Mouse (Mus musculus) liver, postnatal 0 days (tissue): ENCODE measurements around the gene Ildr1.

Experiments used
- CTCF ChIP-seq: sonication (generic); IDR thresholded peaks from 2 replicates; pipeline ENCODE4 v1.5.1; 2016; ENCODE audit warnings: antibody characterized with exemption, low read depth
- EP300 ChIP-seq: IDR thresholded peaks from 2 replicates; pipeline ENCODE4 v1.6.1; 2016; ENCODE audit warnings: antibody characterized with exemption, low read depth, mild to moderate bottlenecking

GRCm38 (mm10) chr16:36650511-36650910, 43.3 kb upstream of the Ildr1 start:
- TF ChIP-seq CTCF (no peak), EP300 (no peak)
